Mouse (Mus musculus): ENCODE data around the gene Pax2.

GRCm38 (mm10) chr19:44734682-44735081 is 21.2 kb upstream of the Pax2 start:
- TF ChIP-seq CTCF (IDR thresholded peaks at IDR 0.05; ENCODE audit: control insufficient read depth, insufficient read depth, insufficient replicate concordance, low read depth, low read length) (no peak), POLR2A (IDR thresholded peaks at IDR 0.05; ENCODE audit: control insufficient read depth, low read depth, low read length) (no peak)
